Comparison of ENCODE assay signal across 24 mouse cellular contexts in genomic region chr10:10205805-10206520, GRCm38 (mm10).
DNase-seq lines count a peak whose midpoint lies in the region; ATAC-seq and TF ChIP-seq lines count a peak whose summit lies in the region.
"Had no signal": no experiment of that assay in that cellular context is flagged by ENCODE, and none has a peak within 500 bp of the region (broad histone marks: within the 10 kb centered on the region; RNA-seq: fewer than 3 reads in every experiment).

No protein-coding gene starts in this region.

- no peaks in the 10 kb centered on the region for H3K36me3 ChIP-seq in hindbrain, embryonic 14.5 days (replicated peaks; ENCODE audit: control insufficient read depth, insufficient read depth)
- no peaks in the 10 kb centered on the region for H3K36me3 ChIP-seq in hindbrain, embryonic 11.5 days (ENCODE audit: control insufficient read depth, insufficient read depth, low read length)
- H3K36me3 ChIP-seq in lung, embryonic 14.5 days (ENCODE audit: insufficient read depth): no peaks in the 10 kb centered on the region
- H3K36me3 ChIP-seq in lung, postnatal 0 days (ENCODE audit: insufficient read depth, low read length): no peaks in the 10 kb centered on the region
- H3K36me3 ChIP-seq: embryonic facial prominence, embryonic 15.5 days; forebrain, embryonic 10.5 days; G1E; heart, embryonic 13.5 days had no signal

- H3K4me2 ChIP-seq in hindbrain, embryonic 14.5 days (replicated peaks): no peak overlapping the region
- no peak overlapping the region for H3K4me2 ChIP-seq in hindbrain, embryonic 11.5 days (replicated peaks; ENCODE audit: low read depth, low read length)
- H3K4me2 ChIP-seq in lung, embryonic 14.5 days: no peak overlapping the region
- no peak overlapping the region for H3K4me2 ChIP-seq in lung, postnatal 0 days (replicated peaks; ENCODE audit: low read depth, low read length)
- H3K4me2 ChIP-seq: embryonic facial prominence, embryonic 15.5 days; heart, embryonic 13.5 days had no signal

- no peak overlapping the region for H3K27ac ChIP-seq in hindbrain, embryonic 14.5 days
- H3K27ac ChIP-seq in hindbrain, embryonic 11.5 days (ENCODE audit: low read depth, low read length): no peak overlapping the region
- no peak overlapping the region for H3K27ac ChIP-seq in lung, embryonic 14.5 days (ENCODE audit: low read depth)
- no peak overlapping the region for H3K27ac ChIP-seq in lung, postnatal 0 days (ENCODE audit: low read length)
- H3K27ac ChIP-seq: embryonic facial prominence, embryonic 15.5 days; forebrain, embryonic 10.5 days; gastrocnemius, adult 2 months; heart, embryonic 13.5 days had no signal

- WGBS in hindbrain, embryonic 14.5 days: 76% methylated on average over 7 of the region's 7 CpGs
- 80% methylated on average over 7 of the region's 7 CpGs for WGBS in hindbrain, embryonic 11.5 days
- WGBS in lung, embryonic 14.5 days: 51% methylated on average over 7 of the region's 7 CpGs
- WGBS in lung, postnatal 0 days: 61% methylated on average over 7 of the region's 7 CpGs

- peak; percentile 15 to 86 for DNase-seq in adrenal gland, adult (ENCODE audit: inconsistent age in 2 of 2, low spot score in 1 of 2)
- no peak for DNase-seq in adrenal gland, adult 18-20 months (ENCODE audit: low spot score in 2 of 2)
- DNase-seq in hindbrain, embryonic 14.5 days (ENCODE audit: low spot score): no peak
- DNase-seq in hindbrain, embryonic 11.5 days (ENCODE audit: low spot score): no peak
- DNase-seq in lung, embryonic 14.5 days: peak; percentile 4
- no peak for DNase-seq in lung, postnatal 0 days (ENCODE audit: low spot score)
- peak; percentile 13 to 24 for DNase-seq in adrenal gland, postnatal 36 days
- DNase-seq: B cell, adult 2 months; cerebellum, adult 11 months; cerebellum, adult 8-10 months; cerebellum, postnatal 14 days; embryo, embryonic 11 days; gastrocnemius, adult 2 months; gastrocnemius, postnatal 25 days; heart, postnatal 4 days had no signal

- TF ChIP-seq CTCF in lung, embryonic 14.5 days (IDR thresholded peaks at IDR 0.05; ENCODE audit: low read depth): no peak
- no peak for TF ChIP-seq CTCF in lung, postnatal 0 days (IDR thresholded peaks at IDR 0.05)

- no peaks in the 10 kb centered on the region for H3K27me3 ChIP-seq in hindbrain, embryonic 14.5 days (ENCODE audit: control insufficient read depth, insufficient read depth, low read length)
- H3K27me3 ChIP-seq in hindbrain, embryonic 11.5 days (ENCODE audit: control insufficient read depth, insufficient read depth, low read length): no peaks in the 10 kb centered on the region
- H3K27me3 ChIP-seq in lung, embryonic 14.5 days (ENCODE audit: insufficient read depth, low read length): no peaks in the 10 kb centered on the region
- no peaks in the 10 kb centered on the region for H3K27me3 ChIP-seq in lung, postnatal 0 days (replicated peaks; ENCODE audit: insufficient read depth, low read length)
- H3K27me3 ChIP-seq: embryonic facial prominence, embryonic 15.5 days; heart, embryonic 13.5 days had no signal

- peak; percentile 29; the same call in 1 of the 2 replicates for ATAC-seq in hindbrain, embryonic 14.5 days (ENCODE audit: low FRiP score)
- no peak for ATAC-seq in hindbrain, embryonic 11.5 days (ENCODE audit: low FRiP score)
- ATAC-seq in lung, embryonic 14.5 days (ENCODE audit: insufficient read depth): no peak
- ATAC-seq in lung, postnatal 0 days: no peak
- ATAC-seq: CD4-positive, CD25-positive, alpha-beta regulatory T cell, adult 4 months; forebrain, embryonic 14.5 days; inflammation-experienced regulatory T-cells, adult 6 months; intestine, postnatal 0 days had no signal

- TF ChIP-seq EP300 in lung, postnatal 0 days (IDR thresholded peaks at IDR 0.05): no peak

- H3K9me3 ChIP-seq in hindbrain, embryonic 14.5 days (ENCODE audit: control insufficient read depth, low read length): no peaks in the 10 kb centered on the region
- H3K9me3 ChIP-seq in hindbrain, embryonic 11.5 days (ENCODE audit: control insufficient read depth, low read length): no peaks in the 10 kb centered on the region
- H3K9me3 ChIP-seq in lung, embryonic 14.5 days (ENCODE audit: low read depth, low read length): no peaks in the 10 kb centered on the region
- no peaks in the 10 kb centered on the region for H3K9me3 ChIP-seq in lung, postnatal 0 days (ENCODE audit: low read length)
- H3K9me3 ChIP-seq: embryonic facial prominence, embryonic 15.5 days; forebrain, embryonic 10.5 days; G1E; heart, embryonic 13.5 days had no signal

- no peak overlapping the region for H3K4me3 ChIP-seq in hindbrain, embryonic 14.5 days (replicated peaks; ENCODE audit: low read length)
- no peak overlapping the region for H3K4me3 ChIP-seq in hindbrain, embryonic 11.5 days (ENCODE audit: low read depth, low read length)
- H3K4me3 ChIP-seq in lung, embryonic 14.5 days (ENCODE audit: low read depth, low read length): no peak overlapping the region
- H3K4me3 ChIP-seq in lung, postnatal 0 days (ENCODE audit: low read depth, low read length): no peak overlapping the region
- H3K4me3 ChIP-seq: embryonic facial prominence, embryonic 15.5 days; erythroblast, embryonic 14.5 days; forebrain, embryonic 10.5 days; gastrocnemius, adult 2 months; heart, embryonic 13.5 days had no signal

- H3K9ac ChIP-seq in hindbrain, embryonic 14.5 days: no peak overlapping the region
- H3K9ac ChIP-seq in hindbrain, embryonic 11.5 days (ENCODE audit: low read depth, low read length): no peak overlapping the region
- H3K9ac ChIP-seq in lung, embryonic 14.5 days: no peak overlapping the region
- no peak overlapping the region for H3K9ac ChIP-seq in lung, postnatal 0 days (replicated peaks; ENCODE audit: low read depth)
- H3K9ac ChIP-seq: embryonic facial prominence, embryonic 15.5 days; heart, embryonic 13.5 days had no signal

- no peaks in the 10 kb centered on the region for H3K4me1 ChIP-seq in hindbrain, embryonic 14.5 days (replicated peaks; ENCODE audit: control insufficient read depth, insufficient read depth, low read length)
- no peaks in the 10 kb centered on the region for H3K4me1 ChIP-seq in hindbrain, embryonic 11.5 days (replicated peaks; ENCODE audit: control insufficient read depth, insufficient read depth, low read length)
- no peaks in the 10 kb centered on the region for H3K4me1 ChIP-seq in lung, embryonic 14.5 days (ENCODE audit: insufficient read depth)
- H3K4me1 ChIP-seq in lung, postnatal 0 days (ENCODE audit: insufficient read depth, low read depth, low read length): no peaks in the 10 kb centered on the region
- H3K4me1 ChIP-seq: embryonic facial prominence, embryonic 15.5 days; forebrain, embryonic 10.5 days; heart, embryonic 13.5 days had no signal

Comparison
In these comparisons a context has a peak if more than half of its experiments do, and no peak if none do; other contexts are left out.
1. DNase-seq: peak in adrenal gland, adult (2 of 2), lung, embryonic 14.5 days (single experiment) and adrenal gland, postnatal 36 days (2 of 2); none in adrenal gland, adult 18-20 months (0 of 2), hindbrain, embryonic 14.5 days (single experiment), hindbrain, embryonic 11.5 days (single experiment) and lung, postnatal 0 days (single experiment).